Mouse (Mus musculus) cerebellum, postnatal 36 days (tissue): ENCODE measurements around the gene Npnt.

Experiments
- DNase-seq, 2 experiments: peaks; one replicate each; pipeline ENCODE4 v3.0.0; 2021 to 2022; ENCODE audit warnings: mixed read lengths in 2 of 2

The Npnt gene

GRCm38 (mm10) chr3:132854271-132854670, 95.8 kb downstream of the Npnt start:
- no peak for DNase-seq

- no peak for DNase-seq
Observed at GRCm38 (mm10) chr3:132851841-132852728, 98.0 kb downstream of the Npnt start.

- DNase-seq: no peak
Observed at GRCm38 (mm10) chr3:132851417-132851816, 98.7 kb downstream of the Npnt start.

GRCm38 (mm10) chr3:132850431-132850830, 99.7 kb downstream of the Npnt start:
- no peak for DNase-seq

GRCm38 (mm10) chr3:132849669-132850068, 100.4 kb downstream of the Npnt start:
- DNase-seq: no peak

GRCm38 (mm10) chr3:132842676-132843075, 107.4 kb downstream of the Npnt start:
- no peak for DNase-seq

DNA sequence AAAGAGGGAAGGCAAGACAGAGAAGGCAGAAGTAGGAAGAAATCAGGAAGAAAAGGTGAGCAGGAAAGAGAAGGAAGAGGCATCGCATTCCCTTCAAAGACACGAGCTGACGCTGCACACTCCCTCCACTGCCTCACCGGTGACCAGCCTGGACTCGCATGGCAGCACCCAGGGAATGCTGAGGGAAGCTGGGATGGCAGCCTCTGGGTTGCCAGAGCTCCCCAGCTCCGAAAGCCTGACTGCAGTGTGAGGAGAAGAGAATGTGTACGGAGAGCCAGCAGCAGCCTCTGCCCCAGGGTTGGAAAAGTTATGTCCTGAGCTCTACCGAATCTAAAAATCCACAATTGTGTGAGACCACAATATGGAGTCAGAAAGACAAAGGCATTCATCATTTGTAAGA, 110.6 kb downstream of the Npnt start:
- no peak for DNase-seq

- no peak for DNase-seq
Observed at GRCm38 (mm10) chr3:132838656-132839417, 111.3 kb downstream of the Npnt start.

GRCm38 (mm10) chr3:132837134-132837533, 113.0 kb downstream of the Npnt start:
- no peak for DNase-seq

DNA sequence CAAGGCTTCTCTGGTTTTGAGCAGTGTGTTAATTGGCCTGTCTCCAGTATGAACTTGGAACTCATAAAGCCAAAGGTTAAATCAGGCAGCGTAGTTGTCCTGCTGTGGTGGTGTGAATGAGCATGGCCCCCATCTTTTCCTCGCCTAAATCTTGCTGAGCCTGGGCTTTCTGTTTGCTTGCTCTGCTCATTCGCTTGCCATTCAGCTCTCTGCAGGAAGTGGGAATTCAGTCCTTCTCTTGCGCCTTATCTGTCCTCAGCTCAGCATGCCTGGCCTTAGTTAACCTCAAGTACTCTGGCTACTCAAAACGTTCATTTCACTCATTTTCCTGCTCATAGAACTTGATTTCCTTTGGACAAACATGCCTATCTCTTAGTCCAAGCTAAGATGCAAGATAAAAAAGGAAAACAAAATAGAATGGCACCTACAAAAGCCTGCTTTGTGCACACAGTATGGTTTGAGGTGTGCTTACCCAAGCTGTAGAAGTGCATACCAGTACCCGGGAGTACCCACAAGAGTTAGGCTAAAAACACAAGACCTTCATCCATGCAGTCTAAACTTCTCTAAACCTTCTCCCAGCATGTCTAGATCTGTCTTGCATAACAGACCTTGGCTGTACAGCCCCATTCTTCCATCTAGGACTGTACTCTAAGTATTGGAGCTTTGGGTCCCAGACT, 114.8 kb downstream of the Npnt start:
- DNase-seq: no peak
